Mouse (Mus musculus): Measurements from ENCODE around the gene Apon.
"Not testable (repeated sequence)": the region's sequence is repeated elsewhere in the genome, so short reads cannot be mapped to it uniquely, and the experiment has no call there.

Gene Apon

DNA sequence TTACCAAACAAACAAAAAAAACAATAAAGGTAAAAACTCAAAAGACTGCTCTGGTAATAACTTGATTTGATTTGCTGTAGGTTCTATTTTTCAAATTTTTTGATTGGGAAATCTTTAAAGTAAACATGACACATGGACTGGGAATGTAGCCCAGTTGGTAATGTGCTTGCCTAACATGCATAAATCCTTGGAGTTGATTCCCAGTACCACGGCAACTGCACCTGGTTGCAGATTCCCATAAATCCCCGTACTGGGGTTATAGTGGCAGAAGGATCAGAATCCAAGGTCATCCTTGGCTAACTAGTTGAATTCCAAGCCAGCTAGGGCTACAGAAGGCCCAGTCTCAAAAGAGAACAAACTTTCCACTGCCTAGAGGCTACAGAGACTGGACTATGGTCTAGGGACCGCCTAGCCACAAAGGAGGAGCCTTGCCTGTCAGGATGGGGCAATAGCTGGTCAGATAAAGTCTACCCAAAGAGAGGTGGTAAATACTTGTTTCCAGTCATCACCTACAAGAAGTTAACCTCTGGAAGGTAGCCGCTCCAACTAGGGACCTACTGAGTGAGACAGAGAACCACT lies at the start of gene Apon:
TSS of gene Apon (plus strand) at position 420 of the 579 bp plus-strand sequence.
- DNase-seq (ENCODE audit: low spot score) = no peak

- no peak for DNase-seq (ENCODE audit: low spot score)
Measured at GRCm38 (mm10) chr10:128204941-128205340, 49.0 kb upstream of the Apon start.

GRCm38 (mm10) chr10:128208326-128208725 lies 45.6 kb upstream of the Apon start:
- peak; percentile 34 for DNase-seq (ENCODE audit: low spot score)

- no peak for DNase-seq (ENCODE audit: low spot score)
Measured at GRCm38 (mm10) chr10:128209311-128210009, 44.4 kb upstream of the Apon start.

GRCm38 (mm10) chr10:128210131-128210530 lies 43.8 kb upstream of the Apon start:
- DNase-seq (ENCODE audit: low spot score) = no peak

DNA sequence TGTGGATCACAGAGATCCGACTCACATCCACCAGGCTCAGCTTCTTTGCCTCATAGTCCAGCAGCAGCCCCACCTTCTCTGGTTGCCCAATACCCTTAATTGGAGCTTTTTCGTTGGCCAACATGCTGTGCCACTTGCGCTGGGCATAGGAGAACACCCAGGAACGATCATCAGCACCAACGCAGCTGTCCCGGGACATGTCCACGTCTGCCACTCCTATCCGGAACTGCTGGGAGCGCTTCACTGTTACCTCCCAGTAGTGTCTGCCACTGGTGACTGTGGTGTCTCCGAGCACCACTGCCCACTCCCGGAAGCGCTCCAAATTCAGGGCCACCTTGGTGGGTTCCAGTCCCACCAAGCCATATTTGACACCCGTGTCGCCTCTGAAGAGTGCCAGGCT lies 42.9 kb upstream of the Apon start:
- DNase-seq (ENCODE audit: low spot score) = no peak

DNA sequence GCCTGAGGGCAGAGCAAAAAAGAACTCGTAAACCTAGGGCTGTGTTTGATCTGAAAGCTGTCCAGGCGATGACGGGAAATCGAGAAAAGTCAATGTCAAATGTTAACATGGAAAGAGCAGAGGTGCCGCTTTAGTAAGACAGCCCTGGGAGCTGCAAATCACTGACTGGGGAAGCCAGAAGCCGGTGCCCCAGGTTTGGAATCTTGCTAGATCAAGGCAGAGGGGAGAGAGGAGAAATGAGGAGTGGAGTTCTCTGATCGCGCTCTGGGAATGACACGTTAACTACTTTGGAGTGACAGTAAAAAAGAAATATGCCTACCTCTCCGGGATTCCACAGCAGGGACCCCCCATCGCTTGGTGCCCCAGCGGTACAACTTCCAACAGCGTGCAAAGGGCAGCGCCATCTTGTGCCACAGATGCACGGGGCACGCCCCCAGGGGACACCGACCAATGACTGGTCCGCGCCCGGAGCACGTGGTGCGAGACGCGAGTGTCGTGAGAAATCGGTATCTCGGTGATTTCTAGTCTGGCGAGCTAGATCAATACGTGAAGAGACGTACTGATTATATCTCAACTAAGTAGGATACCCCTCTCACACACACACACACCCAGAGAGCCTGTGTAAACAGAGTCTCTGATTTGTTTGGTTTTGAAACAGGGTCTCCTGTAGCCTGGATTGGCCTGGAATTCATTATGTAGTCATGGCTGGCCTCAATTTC lies 42.3 kb upstream of the Apon start, which contains the start of gene Spryd4:
TSS of gene Spryd4 (minus strand) at position 418 of the 719 bp plus-strand sequence.
- peak; percentile 90 for DNase-seq (ENCODE audit: low spot score)

DNA sequence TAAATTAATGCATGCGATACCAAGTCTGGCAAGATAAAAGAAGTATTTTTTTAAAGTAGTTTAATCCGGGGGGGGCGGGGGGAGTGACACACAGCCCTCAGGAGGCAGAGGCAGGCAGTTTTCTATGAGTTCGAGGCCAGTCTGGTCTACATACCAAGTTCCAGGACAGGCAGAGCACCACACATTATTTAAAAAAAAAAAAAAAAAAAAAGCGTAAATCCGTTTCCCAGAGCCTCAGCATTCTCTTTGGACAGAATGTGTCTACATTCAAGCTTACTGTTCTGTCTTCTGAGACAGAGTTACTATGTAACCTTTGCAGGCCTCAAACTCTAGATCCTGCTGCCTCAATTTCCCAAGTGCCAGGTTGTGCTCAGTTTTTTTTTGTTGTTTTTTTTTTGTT lies 41.7 kb upstream of the Apon start:
- no peak for DNase-seq (ENCODE audit: low spot score)

- peak; percentile 71 for DNase-seq (ENCODE audit: low spot score)
Measured at GRCm38 (mm10) chr10:128212871-128213323, 41.0 kb upstream of the Apon start.

DNA sequence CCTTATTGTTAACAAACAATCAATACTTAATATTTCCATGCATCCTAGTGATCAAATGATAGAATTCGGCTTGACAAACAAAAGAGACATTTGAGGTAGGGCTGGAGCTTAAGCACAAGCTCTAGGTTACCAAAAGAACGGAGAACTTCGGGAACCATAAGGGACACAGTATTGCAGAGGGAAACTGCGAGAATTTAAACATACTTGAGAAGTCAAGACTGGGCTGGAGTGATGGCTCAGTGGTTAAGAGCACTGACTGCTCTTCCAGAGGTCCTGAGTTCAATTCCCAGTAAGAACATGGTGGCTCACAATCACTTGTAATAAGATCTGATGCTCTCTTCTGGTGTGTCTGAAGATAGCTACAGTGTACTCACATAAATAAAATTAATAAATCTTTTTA lies 39.8 kb upstream of the Apon start:
- not testable (repeated sequence) for DNase-seq (ENCODE audit: low spot score)

DNA sequence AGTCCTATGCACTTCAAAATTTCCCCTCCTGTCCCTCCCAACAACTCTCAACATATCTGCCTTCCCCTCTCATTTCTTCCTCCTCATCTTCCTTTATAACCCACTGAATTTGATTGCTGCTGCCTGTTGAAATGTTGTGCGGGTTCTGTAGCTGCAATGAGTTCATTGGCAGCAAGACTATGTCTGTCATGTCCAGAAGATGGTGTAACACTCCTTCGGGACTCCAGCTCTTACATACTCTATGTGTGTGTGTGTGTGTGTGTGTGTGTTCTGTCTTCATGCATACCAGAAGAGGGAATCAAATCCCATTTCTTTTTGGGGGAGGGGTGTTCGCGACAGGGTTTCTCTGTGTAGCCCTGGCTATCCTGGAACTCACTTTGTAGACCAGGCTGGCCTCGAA lies 38.9 kb upstream of the Apon start:
- DNase-seq (ENCODE audit: low spot score) = no peak

- DNase-seq (ENCODE audit: low spot score) = no peak
Measured at GRCm38 (mm10) chr10:128218387-128219117, 35.3 kb upstream of the Apon start.

DNA sequence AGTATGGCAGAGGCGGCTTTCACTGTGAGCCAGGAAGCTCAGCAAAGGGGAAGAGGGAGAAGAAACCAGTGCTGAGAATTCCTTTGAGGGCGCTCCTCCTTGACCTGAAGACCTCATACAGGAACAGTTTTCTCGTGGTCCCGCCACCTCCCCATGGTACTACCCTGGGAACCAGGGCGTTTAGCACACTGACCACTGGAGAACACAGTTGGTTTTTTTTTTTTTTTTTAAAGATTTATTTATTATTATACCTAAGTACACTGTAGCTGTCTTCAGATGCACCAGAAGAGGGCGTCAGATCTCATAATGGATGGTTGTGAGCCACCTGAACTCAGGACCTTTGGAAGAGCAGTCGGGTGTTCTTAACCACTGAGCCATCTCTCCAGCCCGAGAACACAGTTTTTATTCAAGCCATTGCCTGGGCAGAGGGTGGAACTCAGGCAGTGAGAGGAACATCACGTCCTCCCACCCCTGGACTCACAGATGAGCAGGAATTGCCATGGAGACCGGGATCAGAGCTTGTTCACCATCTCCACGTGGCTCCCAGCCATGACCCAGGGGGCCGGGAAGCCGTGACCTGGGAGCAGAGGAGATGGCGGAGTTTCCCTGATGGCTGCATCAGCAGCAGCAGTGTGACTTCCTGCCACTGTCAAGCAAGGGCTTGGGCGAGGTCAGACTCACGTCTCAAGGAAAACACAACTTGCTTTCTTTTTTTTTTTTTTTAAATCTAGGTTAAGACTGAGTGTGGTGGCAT lies 32.2 kb upstream of the Apon start:
- DNase-seq (ENCODE audit: low spot score) = no peak

- DNase-seq (ENCODE audit: low spot score) = no peak
Measured at GRCm38 (mm10) chr10:128225064-128225463, 28.8 kb upstream of the Apon start.

DNA sequence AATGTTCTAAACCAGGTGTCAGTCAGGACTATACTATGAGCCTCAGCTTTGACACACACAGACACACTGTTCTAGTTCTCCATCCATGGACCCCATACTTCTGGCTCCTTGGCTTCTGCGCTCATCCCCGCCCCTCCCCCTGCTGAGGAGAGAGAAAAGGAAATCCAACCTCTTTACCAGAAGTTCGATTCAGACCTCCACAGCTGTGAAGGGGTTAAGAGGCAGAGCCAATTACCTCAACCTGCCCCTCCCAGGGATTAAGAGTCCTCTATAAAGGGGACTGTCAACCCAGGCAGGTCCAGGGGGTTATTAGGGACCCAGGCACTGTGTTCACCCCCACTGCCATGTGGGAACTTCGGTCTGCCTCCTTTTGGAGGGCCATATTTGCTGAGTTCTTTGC lies 28.4 kb upstream of the Apon start, which contains the start of gene Mip:
TSS of gene Mip (plus strand) at position 301 of the 400 bp plus-strand sequence.
- DNase-seq (ENCODE audit: low spot score) = no peak

DNA sequence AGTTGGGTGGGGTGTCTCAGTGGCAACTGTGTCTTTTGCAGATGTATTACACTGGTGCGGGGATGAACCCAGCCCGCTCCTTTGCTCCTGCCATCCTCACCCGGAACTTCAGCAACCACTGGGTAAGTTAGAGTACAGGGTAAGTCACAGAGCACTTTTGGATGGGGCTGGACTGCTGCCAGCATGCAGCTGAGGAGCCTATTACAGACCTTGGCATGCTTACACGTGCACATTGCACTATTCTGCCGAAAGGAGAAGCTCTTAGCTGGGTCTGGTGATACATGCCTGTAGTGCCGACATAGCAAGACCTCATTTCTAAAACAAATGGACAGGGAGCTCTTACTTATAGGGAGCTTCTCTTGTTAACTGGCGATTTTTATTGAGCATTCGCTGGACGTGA lies 26.3 kb upstream of the Apon start:
- no peak for DNase-seq (ENCODE audit: low spot score)

DNA sequence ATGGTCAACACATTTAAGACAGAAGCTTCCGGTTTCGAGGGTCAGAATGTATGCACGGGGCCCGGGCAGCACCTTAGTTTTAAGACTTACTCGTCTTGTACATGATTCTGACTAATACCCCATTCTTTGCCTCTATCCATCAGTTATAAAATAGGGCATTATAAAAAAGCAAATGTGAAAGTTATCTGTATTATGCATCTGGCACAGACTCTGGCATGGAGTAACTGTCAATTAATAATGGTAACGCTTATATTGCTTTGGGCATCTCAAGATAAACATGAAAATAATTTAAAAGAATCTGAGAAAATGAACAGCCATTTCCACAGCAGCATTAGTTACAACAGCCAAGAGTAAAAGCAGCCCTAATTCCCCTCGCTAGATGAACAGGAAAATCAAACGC lies 25.9 kb upstream of the Apon start:
- no peak for DNase-seq (ENCODE audit: low spot score)

GRCm38 (mm10) chr10:128230582-128230981 lies 23.3 kb upstream of the Apon start:
- DNase-seq (ENCODE audit: low spot score) = no peak

DNA sequence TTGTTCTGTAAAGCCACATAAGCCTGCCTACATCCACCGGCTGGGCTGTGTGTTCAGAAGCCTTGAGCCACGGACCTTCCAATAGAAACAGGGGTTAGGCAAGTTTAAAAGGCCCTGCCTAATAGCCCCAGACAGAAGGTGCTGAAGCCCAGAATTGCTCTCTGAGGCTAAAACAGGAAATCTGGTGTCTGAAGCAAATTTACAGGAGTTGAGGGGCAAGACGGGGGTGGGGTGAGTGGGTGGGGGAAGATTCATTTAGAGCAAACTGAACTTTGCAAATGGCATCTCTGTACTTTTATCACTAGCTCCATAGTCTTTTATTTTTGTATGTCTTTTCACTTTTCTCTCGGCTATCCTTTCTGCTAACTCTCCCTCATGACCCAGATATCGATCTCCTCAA lies 22.8 kb upstream of the Apon start:
- no peak for DNase-seq (ENCODE audit: low spot score)

DNA sequence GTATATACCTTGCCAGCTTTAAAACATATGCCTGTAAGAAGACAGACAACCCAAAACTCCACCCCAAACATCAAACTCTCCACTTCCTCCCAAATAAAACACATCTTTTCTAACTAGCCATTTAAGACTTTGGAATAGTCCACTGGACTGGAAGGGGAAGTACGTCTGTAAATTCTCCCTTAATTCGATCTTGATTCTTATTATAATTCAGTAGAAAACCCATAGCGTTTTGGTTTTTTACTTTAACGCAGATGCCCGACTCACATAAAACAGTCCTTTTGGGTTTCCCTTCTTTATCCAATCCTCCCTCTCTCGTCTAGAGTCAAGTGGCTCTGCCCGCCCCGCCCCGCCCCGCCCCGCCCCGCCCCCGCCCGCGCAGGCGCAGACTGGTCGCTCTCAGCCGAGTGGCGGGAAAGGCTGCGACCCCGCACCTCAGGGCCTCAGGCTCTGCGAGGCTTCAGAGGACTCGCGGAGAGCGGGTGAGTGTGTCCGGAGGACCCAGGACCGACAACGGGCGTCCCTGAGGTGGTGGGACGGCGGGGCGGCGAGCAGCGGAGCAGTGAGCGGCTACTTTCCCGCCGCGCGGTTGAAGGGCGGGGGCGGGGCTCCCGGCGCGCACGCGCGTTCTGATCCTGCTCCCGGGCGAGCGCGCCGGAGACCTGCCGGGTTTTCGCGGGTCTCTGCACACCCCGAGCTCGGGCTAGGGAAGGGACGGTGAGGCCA lies 22.0 kb upstream of the Apon start, which contains the start of gene Timeless:
TSS of gene Timeless (plus strand) at position 369 of the 723 bp plus-strand sequence.
- DNase-seq (ENCODE audit: low spot score) = peak; percentile 84
